Mouse (Mus musculus): ENCODE measurements around the gene Plcb3. TPM values are rescaled to one million over a fixed set of nuclear protein-coding genes. Genes with fewer than 3 reads are reported as not detected.
A peak's percentile ranks its signal among the peaks of the same experiment; 100 is the strongest.

Gene Plcb3
- polyA plus RNA-seq, 1 experiment = 595 TPM

DNA sequence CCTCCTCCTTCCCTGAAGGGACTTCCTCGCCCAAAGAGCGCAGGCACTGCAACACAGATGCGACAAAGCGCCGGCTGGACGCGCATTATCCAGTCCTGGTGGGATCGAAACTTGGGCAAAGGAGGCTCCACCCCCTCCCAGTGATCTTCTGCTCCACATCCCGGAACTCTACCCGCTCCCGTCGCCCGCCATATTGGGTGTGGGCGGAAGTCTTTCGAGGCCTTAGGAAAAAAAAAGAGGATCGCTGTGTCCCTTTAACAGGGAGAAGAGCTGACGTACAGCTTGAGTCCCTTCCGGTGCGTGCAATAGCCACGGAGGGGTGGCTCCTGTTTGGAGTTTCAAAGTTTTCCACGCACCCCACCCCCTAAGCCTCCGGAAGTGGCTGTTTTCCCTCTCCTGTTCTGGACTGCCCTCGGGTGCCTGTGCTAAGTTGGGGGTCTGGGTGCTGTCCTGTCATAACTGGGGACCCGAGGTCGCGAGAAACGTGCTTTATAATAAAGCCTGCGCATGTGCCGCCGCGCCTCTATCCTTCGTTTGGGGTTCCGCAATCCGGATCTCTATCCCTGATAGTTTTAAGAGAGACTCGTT lies 24.8 kb downstream of the Plcb3 start:
- peaks cover 50% of the 10 kb centered on the region for H3K4me1 ChIP-seq (ENCODE audit: control insufficient read depth, insufficient read depth, insufficient read length, low read length)
- 1% methylated on average over 35 of the region's 35 CpGs for WGBS
- TF ChIP-seq CTCF (IDR thresholded peaks at IDR 0.05; ENCODE audit: extremely low read depth, insufficient read length, insufficient replicate concordance, low read depth, low read length) (peak; percentile 17; the same call in 1 of the 2 replicates), POLR2A (IDR thresholded peaks at IDR 0.05; ENCODE audit: low read depth, low read length) (no peak; the same call in none of the 2 replicates)
- peaks cover 41% of the 10 kb centered on the region for H3K36me3 ChIP-seq (ENCODE audit: control insufficient read depth, insufficient read depth, low read length)
- no peaks in the 10 kb centered on the region for H3K27me3 ChIP-seq (ENCODE audit: control insufficient read depth, insufficient read depth, low read length)
- H3K4me3 ChIP-seq (ENCODE audit: low read depth, low read length) = peak overlapping the region; percentile 70
- H3K27ac ChIP-seq (ENCODE audit: insufficient read depth, low read depth, low read length) = peak overlapping the region; percentile 94

DNA sequence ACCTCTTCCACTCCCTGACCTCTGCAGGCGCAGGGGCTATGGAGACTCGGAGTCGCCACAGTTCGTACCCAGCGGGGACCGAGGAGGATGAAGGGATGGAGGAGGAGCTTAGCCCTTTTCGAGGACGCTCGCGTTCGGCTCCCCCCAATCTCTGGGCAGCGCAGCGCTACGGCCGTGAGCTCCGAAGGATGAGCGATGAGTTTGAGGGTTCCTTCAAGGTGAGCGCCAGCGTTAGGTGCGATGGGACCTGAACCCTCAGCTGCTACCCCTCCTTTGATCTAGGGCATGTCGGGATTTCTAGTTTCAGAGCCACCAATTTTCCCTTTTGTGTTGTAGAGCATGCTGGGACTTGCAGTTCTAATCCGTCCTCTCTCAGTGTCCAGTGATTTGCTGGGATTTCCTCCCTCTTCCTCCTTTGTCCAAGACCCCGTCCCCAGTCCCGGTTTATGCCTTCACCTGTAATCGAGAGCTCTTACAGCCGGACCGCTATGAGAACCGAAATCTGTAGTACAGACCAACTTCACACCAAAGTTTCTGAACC lies 25.6 kb downstream of the Plcb3 start:
- TF ChIP-seq POLR2A (IDR thresholded peaks at IDR 0.05; ENCODE audit: low read depth, low read length) = peak; percentile 34; the same call in 1 of the 2 replicates
- no peak for TF ChIP-seq CTCF (IDR thresholded peaks at IDR 0.05; ENCODE audit: extremely low read depth, insufficient read length, insufficient replicate concordance, low read depth, low read length)
- H3K4me1 ChIP-seq (ENCODE audit: control insufficient read depth, insufficient read depth, insufficient read length, low read length) = peaks cover 47% of the 10 kb centered on the region
- peak overlapping the region; percentile 70 for H3K4me3 ChIP-seq (ENCODE audit: low read depth, low read length)
- H3K27ac ChIP-seq (ENCODE audit: insufficient read depth, low read depth, low read length) = peak overlapping the region; percentile 94
- peaks cover 33% of the 10 kb centered on the region for H3K36me3 ChIP-seq (ENCODE audit: control insufficient read depth, insufficient read depth, low read length)
- H3K27me3 ChIP-seq (ENCODE audit: control insufficient read depth, insufficient read depth, low read length) = no peaks in the 10 kb centered on the region
- 1% methylated on average over 28 of the region's 28 CpGs for WGBS

- WGBS = 46% methylated on average over 5 of the region's 5 CpGs
- Histone ChIP-seq H3K4me1 (ENCODE audit: control insufficient read depth, insufficient read depth, insufficient read length, low read length) (peaks cover 41% of the 10 kb centered on the region), H3K4me3 (ENCODE audit: low read depth, low read length) (peak overlapping the region; percentile 40), H3K27ac (ENCODE audit: insufficient read depth, low read depth, low read length) (peak overlapping the region; percentile 94), H3K27me3 (ENCODE audit: control insufficient read depth, insufficient read depth, low read length) (no peaks in the 10 kb centered on the region), H3K36me3 (ENCODE audit: control insufficient read depth, insufficient read depth, low read length) (peaks cover 26% of the 10 kb centered on the region)
- TF ChIP-seq CTCF (IDR thresholded peaks at IDR 0.05; ENCODE audit: extremely low read depth, insufficient read length, insufficient replicate concordance, low read depth, low read length) (no peak), POLR2A (IDR thresholded peaks at IDR 0.05; ENCODE audit: low read depth, low read length) (no peak)
Measured at GRCm38 (mm10) chr19:6949951-6950350, 26.3 kb downstream of the Plcb3 start.

DNA sequence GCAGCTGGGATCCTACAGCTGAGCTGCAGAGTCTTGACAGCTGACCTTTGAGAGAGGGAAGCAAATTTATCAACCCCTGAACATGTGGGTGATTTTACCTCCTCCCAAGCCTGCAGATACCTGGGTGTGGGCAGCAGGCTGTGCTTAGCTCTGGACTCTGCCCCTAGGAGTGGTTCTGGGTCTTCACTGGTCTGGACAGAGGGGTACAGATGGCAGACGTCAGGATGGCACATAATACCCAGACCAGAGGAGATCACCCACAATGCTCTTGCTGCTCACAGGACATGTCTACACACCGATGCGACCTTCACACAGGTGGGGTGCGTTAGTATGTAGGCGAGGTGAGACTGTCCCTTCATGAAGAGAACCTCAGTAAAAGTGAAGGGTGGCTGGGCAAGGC lies 26.7 kb downstream of the Plcb3 start:
- Histone ChIP-seq H3K27ac (ENCODE audit: insufficient read depth, low read depth, low read length) (peak overlapping the region; percentile 94), H3K36me3 (ENCODE audit: control insufficient read depth, insufficient read depth, low read length) (peaks cover 22% of the 10 kb centered on the region), H3K4me3 (ENCODE audit: low read depth, low read length) (peak overlapping the region; percentile 40), H3K27me3 (ENCODE audit: control insufficient read depth, insufficient read depth, low read length) (no peaks in the 10 kb centered on the region), H3K4me1 (ENCODE audit: control insufficient read depth, insufficient read depth, insufficient read length, low read length) (peaks cover 41% of the 10 kb centered on the region)
- WGBS = 43% methylated on average over 5 of the region's 5 CpGs
- TF ChIP-seq POLR2A (IDR thresholded peaks at IDR 0.05; ENCODE audit: low read depth, low read length) = no peak
- TF ChIP-seq CTCF (IDR thresholded peaks at IDR 0.05; ENCODE audit: extremely low read depth, insufficient read length, insufficient replicate concordance, low read depth, low read length) = no peak

DNA sequence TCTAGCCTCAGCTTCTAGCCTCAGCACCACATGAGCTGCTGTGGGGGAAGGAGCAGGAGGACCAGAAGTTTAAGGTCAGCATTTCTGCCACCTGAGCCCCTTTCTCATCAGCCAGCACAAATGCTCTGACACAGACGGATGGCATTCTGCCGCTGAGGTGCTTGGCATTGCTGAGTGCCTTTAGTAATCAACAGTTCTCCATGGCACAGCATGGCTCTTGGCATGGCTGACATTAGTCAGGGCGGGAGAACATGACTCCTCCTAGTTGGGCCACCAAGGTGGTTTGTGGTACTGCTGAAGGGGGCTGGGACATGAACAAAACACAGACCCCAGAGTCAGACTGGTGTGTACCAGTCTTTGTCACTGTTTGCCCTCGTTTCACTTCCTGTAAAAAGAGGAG lies 28.1 kb downstream of the Plcb3 start:
- H3K4me3 ChIP-seq (ENCODE audit: low read depth, low read length) = no peak overlapping the region
- H3K36me3 ChIP-seq (ENCODE audit: control insufficient read depth, insufficient read depth, low read length) = peaks cover 8% of the 10 kb centered on the region
- TF ChIP-seq CTCF (IDR thresholded peaks at IDR 0.05; ENCODE audit: extremely low read depth, insufficient read length, insufficient replicate concordance, low read depth, low read length) (no peak), POLR2A (IDR thresholded peaks at IDR 0.05; ENCODE audit: low read depth, low read length) (no peak)
- 0 out of 2 replicates have a peak overlapping the region, but pooled peaks have one; percentile 53 for H3K27ac ChIP-seq (ENCODE audit: insufficient read depth, low read depth, low read length)
- H3K27me3 ChIP-seq (ENCODE audit: control insufficient read depth, insufficient read depth, low read length) = no peaks in the 10 kb centered on the region
- WGBS = 86% methylated on average over 4 of the region's 4 CpGs
- H3K4me1 ChIP-seq (ENCODE audit: control insufficient read depth, insufficient read depth, insufficient read length, low read length) = peaks cover 33% of the 10 kb centered on the region

DNA sequence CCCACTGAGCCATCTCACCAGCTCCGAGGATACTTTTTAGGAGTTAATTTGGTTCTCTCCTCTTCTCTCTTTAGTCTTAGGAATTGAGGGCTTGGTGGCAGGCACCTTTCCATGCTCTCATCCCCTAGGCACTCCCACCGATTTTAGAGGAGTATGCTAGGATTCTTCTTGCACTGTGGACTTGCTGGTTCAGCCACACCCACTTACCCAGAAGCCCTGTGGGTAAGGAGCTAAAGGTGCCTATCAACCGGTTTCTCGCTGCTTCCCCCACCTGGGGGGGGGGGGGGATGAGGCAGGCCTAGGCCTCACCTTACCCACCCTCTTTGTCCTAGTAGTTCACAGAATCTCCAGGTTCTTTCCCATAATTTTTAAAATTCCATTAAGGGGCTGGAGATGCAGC lies 28.5 kb downstream of the Plcb3 start:
- TF ChIP-seq POLR2A (IDR thresholded peaks at IDR 0.05; ENCODE audit: low read depth, low read length) (no peak), CTCF (IDR thresholded peaks at IDR 0.05; ENCODE audit: extremely low read depth, insufficient read length, insufficient replicate concordance, low read depth, low read length) (no peak)
- peaks cover 4% of the 10 kb centered on the region for H3K36me3 ChIP-seq (ENCODE audit: control insufficient read depth, insufficient read depth, low read length)
- 58% methylated on average over 4 of the region's 4 CpGs for WGBS
- peaks cover 32% of the 10 kb centered on the region for H3K4me1 ChIP-seq (ENCODE audit: control insufficient read depth, insufficient read depth, insufficient read length, low read length)
- no peak overlapping the region for H3K27ac ChIP-seq (ENCODE audit: insufficient read depth, low read depth, low read length)
- no peak overlapping the region for H3K4me3 ChIP-seq (ENCODE audit: low read depth, low read length)
- H3K27me3 ChIP-seq (ENCODE audit: control insufficient read depth, insufficient read depth, low read length) = no peaks in the 10 kb centered on the region

- no peak for TF ChIP-seq CTCF (IDR thresholded peaks at IDR 0.05; ENCODE audit: extremely low read depth, insufficient read length, insufficient replicate concordance, low read depth, low read length)
- no peak for TF ChIP-seq POLR2A (IDR thresholded peaks at IDR 0.05; ENCODE audit: low read depth, low read length)
- H3K4me3 ChIP-seq (ENCODE audit: low read depth, low read length) = no peak overlapping the region
- whole genome bisulfite sequencing = 87% methylated on average over 6 of the region's 6 CpGs
- no peaks in the 10 kb centered on the region for H3K36me3 ChIP-seq (ENCODE audit: control insufficient read depth, insufficient read depth, low read length)
- no peaks in the 10 kb centered on the region for H3K27me3 ChIP-seq (ENCODE audit: control insufficient read depth, insufficient read depth, low read length)
- H3K27ac ChIP-seq (ENCODE audit: insufficient read depth, low read depth, low read length) = no peak overlapping the region
- H3K4me1 ChIP-seq (ENCODE audit: control insufficient read depth, insufficient read depth, insufficient read length, low read length) = peaks cover 20% of the 10 kb centered on the region
Measured at GRCm38 (mm10) chr19:6943709-6944108, 32.6 kb downstream of the Plcb3 start.

All from small intestine, adult 2 months (tissue).